Mouse (Mus musculus): Measurements from ENCODE around the gene Sigmar1. TPM values are rescaled to one million over a fixed set of nuclear protein-coding genes. Genes with fewer than 3 reads are reported as not detected.
A peak's percentile ranks its signal among the peaks of the same experiment; 100 is the strongest.

The Sigmar1 gene
- polyA plus RNA-seq, 1 experiment from 2014 or later: 100 TPM

- no peak overlapping the region for H3K4me3 ChIP-seq (ENCODE audit: low read length)
- WGBS: 57% methylated on average over 1 of the region's 1 CpGs
- no peak overlapping the region for H3K4me2 ChIP-seq (replicated peaks; ENCODE audit: low read depth, low read length)
- no peak for ATAC-seq (ENCODE audit: low FRiP score, low TSS enrichment)
- no peak overlapping the region for H3K9ac ChIP-seq (replicated peaks; ENCODE audit: low read length)
- no peaks in the 10 kb centered on the region for H3K9me3 ChIP-seq (ENCODE audit: low read length)
- H3K27ac ChIP-seq (ENCODE audit: low read length): no peak overlapping the region
- peaks cover 7% of the 10 kb centered on the region for H3K27me3 ChIP-seq (ENCODE audit: insufficient read depth, low read length)
- peaks cover 12% of the 10 kb centered on the region; the same call in 1 of the 2 replicates for H3K36me3 ChIP-seq (ENCODE audit: insufficient read depth, low read length)
- H3K4me1 ChIP-seq (ENCODE audit: insufficient read depth, low read length): peaks cover 12% of the 10 kb centered on the region
Measured at GRCm38 (mm10) chr4:41738256-41738603, 17.7 kb downstream of the Sigmar1 start.

GRCm38 (mm10) chr4:41737602-41738255, 18.2 kb downstream of the Sigmar1 start:
- WGBS: 37% methylated on average over 8 of the region's 8 CpGs
- no peak overlapping the region for H3K27ac ChIP-seq (ENCODE audit: low read length)
- peaks cover 12% of the 10 kb centered on the region for H3K27me3 ChIP-seq (ENCODE audit: insufficient read depth, low read length)
- peaks cover 12% of the 10 kb centered on the region for H3K4me1 ChIP-seq (ENCODE audit: insufficient read depth, low read length)
- H3K9me3 ChIP-seq (ENCODE audit: low read length): no peaks in the 10 kb centered on the region
- ATAC-seq (ENCODE audit: low FRiP score, low TSS enrichment): no peak
- peaks cover 12% of the 10 kb centered on the region; the same call in 1 of the 2 replicates for H3K36me3 ChIP-seq (ENCODE audit: insufficient read depth, low read length)
- no peak overlapping the region for H3K4me2 ChIP-seq (replicated peaks; ENCODE audit: low read depth, low read length)
- no peak overlapping the region for H3K9ac ChIP-seq (replicated peaks; ENCODE audit: low read length)
- H3K4me3 ChIP-seq (ENCODE audit: low read length): no peak overlapping the region

GRCm38 (mm10) chr4:41731052-41731765, 24.7 kb downstream of the Sigmar1 start, which contains the start of gene Arid3c:
Gene Arid3c, minus strand, starts transcription at chr4:41731142.
- Histone ChIP-seq H3K9ac (replicated peaks; ENCODE audit: low read length) (0 out of 2 replicates have a peak within 1 kb of the TSS, but pooled peaks have one; percentile 26), H3K4me2 (replicated peaks; ENCODE audit: low read depth, low read length) (peak within 1 kb of the TSS; percentile 80), H3K4me1 (ENCODE audit: insufficient read depth, low read length) (peaks cover 13% of the 10 kb centered on the region; the same call in 1 of the 2 replicates), H3K36me3 (ENCODE audit: insufficient read depth, low read length) (no peaks in the 10 kb centered on the region), H3K9me3 (ENCODE audit: low read length) (no peaks in the 10 kb centered on the region), H3K27ac (ENCODE audit: low read length) (no peak within 1 kb of the TSS), H3K4me3 (ENCODE audit: low read length) (peak within 1 kb of the TSS; percentile 45), H3K27me3 (ENCODE audit: insufficient read depth, low read length) (peaks cover 71% of the 10 kb centered on the region)
- ATAC-seq (ENCODE audit: low FRiP score, low TSS enrichment): no peak
- 1% methylated on average over 50 of the region's 50 CpGs for WGBS

- Histone ChIP-seq H3K9me3 (ENCODE audit: low read length) (no peaks in the 10 kb centered on the region), H3K4me3 (ENCODE audit: low read length) (no peak overlapping the region), H3K27ac (ENCODE audit: low read length) (no peak overlapping the region), H3K27me3 (ENCODE audit: insufficient read depth, low read length) (peaks cover 80% of the 10 kb centered on the region), H3K4me2 (replicated peaks; ENCODE audit: low read depth, low read length) (peak overlapping the region; percentile 4; the same call in 1 of the 2 replicates), H3K9ac (replicated peaks; ENCODE audit: low read length) (no peak overlapping the region), H3K4me1 (ENCODE audit: insufficient read depth, low read length) (peaks cover 27% of the 10 kb centered on the region), H3K36me3 (ENCODE audit: insufficient read depth, low read length) (no peaks in the 10 kb centered on the region)
- no peak for ATAC-seq (ENCODE audit: low FRiP score, low TSS enrichment)
- 15% methylated on average over 20 of the region's 20 CpGs for WGBS
Measured at GRCm38 (mm10) chr4:41726826-41727621, 28.9 kb downstream of the Sigmar1 start.

GRCm38 (mm10) chr4:41722918-41723351, 33.0 kb downstream of the Sigmar1 start, which contains the start of gene Dctn3:
Gene Dctn3, minus strand, starts transcription at chr4:41723170.
- peak; percentile 95 for ATAC-seq (ENCODE audit: low FRiP score, low TSS enrichment)
- Histone ChIP-seq H3K36me3 (ENCODE audit: insufficient read depth, low read length) (peaks cover 17% of the 10 kb centered on the region), H3K27ac (ENCODE audit: low read length) (no peak within 1 kb of the TSS), H3K9ac (replicated peaks; ENCODE audit: low read length) (peak within 1 kb of the TSS; percentile 84), H3K27me3 (ENCODE audit: insufficient read depth, low read length) (peaks cover 44% of the 10 kb centered on the region), H3K4me1 (ENCODE audit: insufficient read depth, low read length) (peaks cover 22% of the 10 kb centered on the region), H3K9me3 (ENCODE audit: low read length) (no peaks in the 10 kb centered on the region), H3K4me3 (ENCODE audit: low read length) (peak within 1 kb of the TSS; percentile 81), H3K4me2 (replicated peaks; ENCODE audit: low read depth, low read length) (peak within 1 kb of the TSS; percentile 88)
- WGBS: 0% methylated on average over 27 of the region's 27 CpGs

- Histone ChIP-seq H3K4me2 (replicated peaks; ENCODE audit: low read depth, low read length) (no peak overlapping the region), H3K9me3 (ENCODE audit: low read length) (no peaks in the 10 kb centered on the region), H3K4me3 (ENCODE audit: low read length) (no peak overlapping the region), H3K4me1 (ENCODE audit: insufficient read depth, low read length) (peaks cover 20% of the 10 kb centered on the region), H3K36me3 (ENCODE audit: insufficient read depth, low read length) (peaks cover 32% of the 10 kb centered on the region), H3K27me3 (ENCODE audit: insufficient read depth, low read length) (no peaks in the 10 kb centered on the region), H3K9ac (replicated peaks; ENCODE audit: low read length) (no peak overlapping the region), H3K27ac (ENCODE audit: low read length) (no peak overlapping the region)
- no peak for ATAC-seq (ENCODE audit: low FRiP score, low TSS enrichment)
- 78% methylated on average over 6 of the region's 6 CpGs for WGBS
Measured at GRCm38 (mm10) chr4:41716834-41717233, 39.1 kb downstream of the Sigmar1 start.

GRCm38 (mm10) chr4:41715596-41715995, 40.4 kb downstream of the Sigmar1 start:
- no peak for ATAC-seq (ENCODE audit: low FRiP score, low TSS enrichment)
- no peak overlapping the region for H3K4me2 ChIP-seq (replicated peaks; ENCODE audit: low read depth, low read length)
- WGBS: 84% methylated on average over 5 of the region's 5 CpGs
- H3K4me1 ChIP-seq (ENCODE audit: insufficient read depth, low read length): peaks cover 27% of the 10 kb centered on the region
- no peak overlapping the region for H3K9ac ChIP-seq (replicated peaks; ENCODE audit: low read length)
- peaks cover 32% of the 10 kb centered on the region for H3K36me3 ChIP-seq (ENCODE audit: insufficient read depth, low read length)
- no peaks in the 10 kb centered on the region for H3K9me3 ChIP-seq (ENCODE audit: low read length)
- H3K27ac ChIP-seq (ENCODE audit: low read length): no peak overlapping the region
- H3K27me3 ChIP-seq (ENCODE audit: insufficient read depth, low read length): no peaks in the 10 kb centered on the region
- H3K4me3 ChIP-seq (ENCODE audit: low read length): no peak overlapping the region

- Histone ChIP-seq H3K4me2 (replicated peaks; ENCODE audit: low read depth, low read length) (no peak overlapping the region), H3K4me1 (ENCODE audit: insufficient read depth, low read length) (peaks cover 27% of the 10 kb centered on the region), H3K9me3 (ENCODE audit: low read length) (no peaks in the 10 kb centered on the region), H3K27me3 (ENCODE audit: insufficient read depth, low read length) (no peaks in the 10 kb centered on the region), H3K4me3 (ENCODE audit: low read length) (no peak overlapping the region), H3K9ac (replicated peaks; ENCODE audit: low read length) (no peak overlapping the region), H3K36me3 (ENCODE audit: insufficient read depth, low read length) (peaks cover 32% of the 10 kb centered on the region), H3K27ac (ENCODE audit: low read length) (no peak overlapping the region)
- no peak for ATAC-seq (ENCODE audit: low FRiP score, low TSS enrichment)
- WGBS: 77% methylated on average over 8 of the region's 8 CpGs
Measured at GRCm38 (mm10) chr4:41715082-41715481, 40.9 kb downstream of the Sigmar1 start.

- Histone ChIP-seq H3K4me1 (ENCODE audit: insufficient read depth, low read length) (peaks cover 27% of the 10 kb centered on the region), H3K27me3 (ENCODE audit: insufficient read depth, low read length) (no peaks in the 10 kb centered on the region), H3K4me3 (ENCODE audit: low read length) (peak overlapping the region; percentile 67), H3K27ac (ENCODE audit: low read length) (no peak overlapping the region), H3K4me2 (replicated peaks; ENCODE audit: low read depth, low read length) (peak overlapping the region; percentile 86), H3K36me3 (ENCODE audit: insufficient read depth, low read length) (peaks cover 28% of the 10 kb centered on the region), H3K9ac (replicated peaks; ENCODE audit: low read length) (peak overlapping the region; percentile 81; the same call in 1 of the 2 replicates), H3K9me3 (ENCODE audit: low read length) (no peaks in the 10 kb centered on the region)
- no peak for ATAC-seq (ENCODE audit: low FRiP score, low TSS enrichment)
- 12% methylated on average over 8 of the region's 8 CpGs for WGBS
Measured at GRCm38 (mm10) chr4:41714276-41714675, 41.7 kb downstream of the Sigmar1 start.
